Mouse (Mus musculus) cerebellum, adult 11-12 months (tissue): ENCODE results near the gene Clec2g.
"Not testable (repeated sequence)": the region's sequence is repeated elsewhere in the genome, so short reads cannot be mapped to it uniquely, and the experiment has no call there.

Source experiments
- DNase-seq: peaks from one replicate; pipeline ENCODE4 v3.0.0; 2022

Gene Clec2g

DNA sequence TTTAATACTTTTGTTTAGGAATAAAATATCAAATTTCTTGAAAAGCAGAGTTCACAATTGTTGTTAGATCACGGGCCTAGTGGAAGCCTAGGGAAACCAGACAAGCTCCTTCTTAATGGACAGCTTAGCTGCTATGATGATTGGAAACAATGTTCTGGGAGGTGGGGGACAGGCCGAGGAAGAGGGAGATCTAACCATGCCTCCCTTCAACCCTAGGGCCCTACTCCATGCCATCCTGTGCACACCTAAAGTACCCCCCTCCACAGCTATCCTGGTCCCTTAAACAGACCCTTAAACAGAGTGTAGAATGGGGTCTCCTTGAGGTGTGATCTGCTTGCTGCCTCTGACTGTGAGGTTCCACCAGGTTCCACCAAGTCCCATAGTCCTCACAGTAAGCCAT lies 38.0 kb downstream of the Clec2g start:
- no peak for DNase-seq

DNA sequence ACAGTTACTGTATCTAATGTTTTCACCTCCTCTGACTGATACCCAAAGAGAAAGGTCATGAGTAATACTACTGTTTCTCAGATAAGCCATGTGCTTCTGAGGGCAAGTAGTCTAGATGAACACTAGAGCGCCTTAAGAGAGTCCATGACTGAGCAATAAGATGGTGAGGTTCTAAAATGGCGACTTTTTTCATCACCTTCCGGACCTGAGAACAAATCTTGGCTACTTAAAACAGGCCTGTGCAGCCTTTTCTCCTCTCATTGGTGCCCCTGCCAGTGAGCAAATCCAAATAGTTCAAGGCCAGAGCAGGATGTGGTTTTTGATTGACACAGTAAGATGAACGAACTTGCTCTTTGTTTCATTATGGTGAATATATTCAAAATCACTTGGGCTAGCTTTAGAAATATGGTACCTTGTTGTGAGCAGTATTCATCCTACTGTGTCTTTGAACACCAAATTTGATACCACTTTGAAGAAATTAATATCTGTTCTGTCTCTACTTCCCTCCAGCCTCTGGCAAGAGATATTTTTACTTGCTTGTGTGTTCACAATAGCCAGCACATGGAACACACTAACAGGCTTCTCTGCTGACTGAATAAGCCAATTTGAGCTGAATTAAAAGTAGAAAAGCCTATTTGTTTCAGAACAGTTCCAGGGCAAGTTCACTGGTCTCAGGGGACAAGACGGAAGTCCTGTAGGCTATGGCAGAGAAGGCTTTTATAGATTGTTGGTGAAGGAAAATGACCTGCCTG lies 38.7 kb downstream of the Clec2g start:
- DNase-seq = no peak

DNA sequence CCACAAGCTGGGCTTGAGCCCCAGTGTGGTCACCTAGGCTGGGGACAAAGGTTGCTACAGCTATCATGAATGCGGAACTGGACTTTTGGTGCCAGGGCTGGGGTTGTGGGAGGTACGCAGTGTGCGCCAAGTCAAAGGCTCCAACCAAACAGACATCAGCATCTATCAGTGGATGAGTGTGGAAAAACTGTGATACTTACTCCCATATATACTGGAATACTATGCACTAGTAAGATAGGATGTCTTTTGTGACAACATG lies 39.2 kb downstream of the Clec2g start:
- no peak for DNase-seq

DNA sequence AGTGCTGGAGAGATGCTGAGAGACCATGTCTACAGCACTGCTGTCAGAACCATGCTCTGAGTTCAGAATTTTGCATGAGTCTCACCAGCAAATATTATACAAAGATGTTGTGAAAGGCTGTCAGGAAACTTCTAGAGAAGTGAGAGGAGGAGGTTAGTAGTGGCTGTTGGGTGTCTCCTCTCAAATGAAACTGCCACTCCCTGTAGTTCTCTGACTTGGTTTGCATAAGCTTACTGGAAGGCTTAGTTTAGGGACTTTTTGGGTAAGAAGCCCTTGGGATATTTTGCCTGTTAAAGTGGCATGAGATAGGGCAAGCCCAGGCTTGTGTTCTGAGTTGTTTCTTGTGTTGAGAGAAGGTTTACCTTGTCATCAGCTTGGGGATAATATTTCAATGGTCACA lies 40.7 kb downstream of the Clec2g start:
- DNase-seq = not testable (repeated sequence)

DNA sequence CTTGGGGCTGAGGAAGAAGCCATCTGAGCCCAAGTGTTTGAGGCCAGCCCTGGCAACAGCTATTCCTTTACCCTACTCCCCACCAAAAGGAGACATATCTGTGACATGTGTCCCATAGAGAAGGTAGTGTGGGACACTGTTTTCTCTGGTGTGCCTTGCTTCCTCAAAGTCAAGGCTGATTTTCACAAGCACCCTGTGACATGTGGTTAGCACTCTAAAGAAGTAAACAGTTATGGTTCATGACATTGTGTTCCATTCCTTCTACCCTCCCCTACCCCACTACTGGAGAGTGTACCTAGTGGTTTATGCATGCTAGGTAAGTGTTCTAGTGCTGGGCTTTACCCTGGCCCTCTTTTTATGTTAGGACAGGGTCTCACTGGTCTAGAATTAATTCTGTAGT lies 42.0 kb downstream of the Clec2g start:
- DNase-seq = no peak

DNA sequence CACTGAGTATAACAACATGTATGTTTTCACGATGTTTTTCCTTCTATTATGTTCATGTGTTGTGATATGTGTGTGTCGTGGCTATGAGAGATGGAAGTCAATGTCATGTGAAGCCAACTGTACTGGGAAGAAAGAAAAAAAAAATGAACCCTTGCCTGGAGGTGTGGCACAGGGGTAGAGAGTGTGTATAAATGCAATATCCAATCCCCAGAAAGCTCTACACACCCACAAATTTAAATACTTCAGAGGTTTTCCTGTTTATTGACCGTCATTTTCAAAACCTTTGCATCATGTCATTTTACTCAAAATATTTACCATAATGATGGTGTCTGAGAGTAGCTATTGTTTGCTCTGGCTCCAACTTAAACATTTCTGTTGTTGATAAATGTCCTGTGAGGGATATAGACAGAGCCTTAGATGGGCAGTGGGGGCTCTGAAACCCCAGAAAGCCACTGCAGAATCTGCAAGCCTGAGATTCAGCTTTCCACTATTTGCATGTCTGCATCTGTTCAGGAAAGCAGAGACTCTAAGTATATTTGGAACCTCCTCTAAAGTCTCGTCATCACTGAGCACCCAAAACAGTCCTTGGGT lies 47.9 kb downstream of the Clec2g start:
- DNase-seq = not testable (repeated sequence)

DNA sequence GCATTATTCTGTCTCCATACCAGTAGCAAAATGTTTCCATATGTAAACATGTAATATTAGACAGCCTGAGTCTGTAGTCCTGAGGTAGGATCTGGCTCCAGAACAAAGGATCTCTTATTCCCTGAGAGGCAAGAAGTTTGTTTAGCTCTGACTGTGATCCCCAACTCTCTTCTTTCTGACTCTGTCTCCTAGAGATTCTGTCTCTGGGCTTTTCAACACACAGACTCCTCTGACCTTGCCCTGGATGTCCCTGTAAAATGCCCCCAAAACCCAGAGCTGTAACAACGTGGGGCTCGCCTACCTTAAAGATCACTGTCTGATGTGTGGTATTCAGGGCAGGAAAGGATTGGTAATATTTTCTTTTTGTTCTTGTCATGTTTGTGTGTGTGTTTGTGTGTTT lies 58.2 kb downstream of the Clec2g start:
- no peak for DNase-seq

DNA sequence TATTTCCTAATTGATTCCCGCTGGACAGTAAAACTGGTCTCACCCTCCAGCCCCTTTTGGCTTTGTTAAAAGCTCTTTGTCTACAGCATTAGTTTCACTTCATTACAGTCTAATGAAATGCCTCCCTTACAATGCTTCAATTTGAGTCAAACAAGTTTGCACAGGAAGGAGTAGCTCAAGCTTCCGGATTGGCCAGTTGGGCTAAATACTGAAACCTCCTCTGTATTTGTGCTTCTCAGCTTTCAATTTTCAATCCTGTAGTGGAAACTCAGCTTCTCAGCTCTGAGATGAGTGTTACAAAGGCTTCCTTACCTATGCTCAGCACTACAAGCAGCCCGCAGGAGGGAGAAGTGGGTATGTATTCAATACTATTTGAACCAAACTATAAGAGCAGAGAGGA lies 58.6 kb downstream of the Clec2g start:
- DNase-seq = no peak

DNA sequence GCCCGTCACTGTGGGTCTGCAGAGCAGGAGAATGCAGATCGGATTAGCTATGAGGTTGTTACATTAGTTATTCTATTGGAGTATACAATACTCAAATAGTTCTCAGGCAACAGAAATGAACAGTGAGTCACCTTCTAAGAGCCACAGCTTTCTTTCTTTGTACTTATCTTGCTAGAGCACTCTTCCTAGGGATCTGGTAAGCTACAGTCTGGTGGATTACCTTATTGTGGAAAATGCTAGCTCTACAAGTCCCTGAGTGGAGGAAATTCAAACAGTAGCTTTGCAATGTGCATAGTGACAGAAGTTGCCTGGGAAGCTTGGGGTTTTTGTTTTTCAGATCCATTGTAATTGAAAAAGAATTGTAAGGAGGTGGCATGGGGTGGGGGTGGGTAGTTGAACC lies 59.0 kb downstream of the Clec2g start:
- no peak for DNase-seq

DNA sequence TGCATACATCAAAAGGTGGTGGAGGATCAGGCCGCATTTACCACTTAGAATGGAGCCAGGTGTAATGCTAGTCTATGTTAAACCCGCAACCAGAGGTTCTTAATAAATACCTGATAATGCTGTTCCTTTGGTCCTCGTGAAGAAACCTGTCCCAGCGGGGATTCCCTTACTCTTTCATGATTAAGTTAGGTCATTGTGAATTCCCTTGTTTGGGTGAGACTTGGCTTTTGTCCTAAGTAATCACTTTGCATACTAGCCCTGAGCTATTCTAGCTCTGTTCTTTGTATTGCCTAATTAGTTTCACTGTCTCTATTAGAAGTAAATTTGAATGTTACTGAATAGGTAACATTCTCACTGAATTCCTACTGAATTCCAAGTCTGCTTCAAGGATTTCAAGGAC lies 60.2 kb downstream of the Clec2g start:
- DNase-seq = no peak

DNA sequence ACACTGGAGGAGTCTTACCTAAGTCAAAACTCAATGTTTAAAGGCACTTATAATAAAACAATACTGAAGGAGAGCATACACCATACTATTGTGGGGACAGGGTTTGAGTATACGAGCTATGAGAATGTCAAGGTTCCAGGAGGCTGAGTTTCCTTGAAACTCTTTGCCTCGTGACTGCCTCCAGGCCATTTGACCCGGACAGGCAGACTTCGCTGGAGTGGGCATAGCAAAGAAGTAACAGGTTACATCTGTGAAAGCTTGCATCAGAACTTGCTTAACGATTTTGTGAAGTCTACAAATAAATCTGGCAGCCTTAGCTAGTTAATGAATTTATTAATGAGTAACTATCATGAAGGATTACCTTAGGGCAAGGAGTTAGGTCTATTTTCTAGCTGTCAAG lies 60.6 kb downstream of the Clec2g start:
- DNase-seq = no peak

DNA sequence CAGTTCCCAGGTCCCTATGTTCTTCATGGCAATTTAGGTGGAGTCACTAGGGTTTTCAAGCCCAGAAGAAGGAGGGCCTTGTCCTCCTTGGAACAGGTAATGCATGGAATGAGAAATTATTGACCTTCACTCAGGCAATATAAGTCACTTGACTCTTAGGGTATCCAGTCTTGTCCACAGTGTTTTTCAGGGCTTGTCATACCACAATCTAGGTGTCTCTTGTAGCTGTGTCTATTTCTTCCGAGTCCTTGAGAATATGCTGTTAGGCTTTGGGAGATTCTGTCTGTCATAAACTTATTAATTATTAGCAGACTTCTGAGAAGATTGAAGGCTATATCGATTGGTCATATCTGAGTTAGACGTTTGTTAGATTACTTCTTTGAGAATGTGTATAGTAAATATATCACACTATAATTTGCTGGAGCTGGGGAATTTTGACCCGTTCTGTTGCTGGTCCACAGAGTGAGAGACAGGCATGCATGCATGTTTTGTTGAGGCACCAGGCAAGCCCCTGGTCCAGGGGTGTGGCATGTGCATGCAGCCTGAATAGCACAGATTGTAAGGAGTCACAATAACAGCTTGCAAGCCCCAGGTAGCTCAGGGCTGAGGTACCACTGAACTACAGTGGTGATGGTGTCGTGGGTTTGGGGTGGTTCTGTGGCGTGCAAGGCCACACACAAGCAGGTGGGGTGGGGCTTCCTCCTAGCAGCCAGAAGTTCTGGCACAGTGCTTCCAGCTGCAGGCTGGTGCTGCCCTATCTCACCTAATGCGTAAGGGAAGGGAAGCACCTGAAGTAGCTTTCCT lies 61.3 kb downstream of the Clec2g start:
- DNase-seq = no peak

DNA sequence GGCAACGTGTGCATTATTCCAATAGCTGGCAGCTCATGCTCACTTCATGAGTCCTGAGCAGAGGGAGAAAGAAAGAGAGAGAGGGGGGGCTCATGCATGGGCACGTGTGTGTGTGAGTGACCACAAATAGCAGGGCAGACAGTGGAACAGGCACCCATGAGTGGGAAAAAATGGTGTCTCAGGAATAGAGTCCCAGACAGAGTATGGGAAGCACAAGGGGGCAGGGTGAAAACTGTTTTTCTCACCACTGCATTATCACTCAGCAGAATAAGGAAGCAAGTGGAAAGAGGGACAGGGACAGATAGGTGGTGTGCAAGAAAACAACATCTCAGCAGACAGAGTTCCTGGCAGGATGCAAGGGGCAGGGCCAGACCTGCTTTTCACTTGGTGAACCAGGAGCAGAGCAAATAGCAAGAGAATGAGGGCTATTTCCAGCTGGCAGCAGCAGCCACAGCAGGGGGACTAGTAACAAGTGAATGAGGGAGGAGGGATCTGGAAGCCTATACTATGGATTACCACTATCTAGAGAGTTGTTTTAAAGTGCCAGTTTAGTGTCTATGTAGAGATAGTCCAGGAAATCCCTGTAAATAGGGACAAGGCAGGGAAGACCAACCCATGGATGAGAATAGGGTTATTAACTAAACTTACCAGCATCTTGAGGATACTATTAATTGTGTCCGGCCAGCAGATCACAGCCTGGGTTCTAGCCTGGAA lies 62.0 kb downstream of the Clec2g start:
- no peak for DNase-seq

DNA sequence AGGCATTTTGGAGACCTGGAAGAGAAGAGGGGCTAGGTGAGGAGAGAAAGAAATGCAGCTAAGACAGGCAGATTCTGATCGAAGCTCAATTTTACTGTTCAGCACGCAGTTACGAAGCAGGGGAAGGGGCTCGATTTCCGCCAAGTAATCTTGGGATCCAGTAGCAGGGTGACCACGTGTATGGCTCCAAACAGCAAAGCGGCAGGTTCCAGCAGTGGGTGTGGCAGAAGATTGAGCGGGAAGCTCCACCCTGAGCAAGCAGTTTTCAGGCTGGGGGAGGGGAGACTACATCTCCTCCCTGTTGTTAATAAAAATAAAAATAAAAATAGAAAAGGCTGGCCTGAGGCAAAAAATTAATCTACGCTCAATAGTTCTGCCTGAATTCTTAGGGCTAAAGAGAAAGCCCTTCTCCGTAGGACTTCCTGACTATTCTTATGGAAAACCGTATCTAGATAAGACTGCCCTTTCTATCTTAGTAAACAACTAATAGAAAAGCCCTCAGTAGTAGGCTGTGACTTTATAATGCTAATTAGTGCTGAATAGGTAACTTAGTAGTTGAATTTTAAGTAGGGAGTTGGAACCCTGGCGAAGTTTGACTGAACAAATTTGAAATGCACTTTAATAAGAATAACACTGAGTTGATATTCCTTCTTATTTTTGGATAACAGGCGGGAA lies 62.7 kb downstream of the Clec2g start:
- no peak for DNase-seq

DNA sequence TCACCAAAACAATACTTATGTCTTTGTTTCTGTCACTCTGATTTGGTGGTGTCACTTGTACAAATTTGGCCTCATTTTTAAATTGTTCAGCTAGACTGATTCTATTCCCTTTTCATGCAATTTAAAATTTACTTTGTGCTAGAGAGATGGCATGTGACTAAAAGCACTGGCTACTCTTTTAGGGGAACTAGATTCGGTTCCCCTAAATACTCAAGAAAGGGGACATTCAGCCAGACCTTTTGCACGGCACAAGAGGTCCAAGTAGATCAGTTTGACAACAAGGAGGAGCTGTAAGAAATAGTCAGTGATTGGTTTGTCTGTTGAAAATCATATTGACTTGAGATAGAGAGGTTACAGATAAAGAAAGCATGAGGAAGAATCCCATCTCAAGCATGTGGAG lies 67.2 kb downstream of the Clec2g start:
- no peak for DNase-seq

DNA sequence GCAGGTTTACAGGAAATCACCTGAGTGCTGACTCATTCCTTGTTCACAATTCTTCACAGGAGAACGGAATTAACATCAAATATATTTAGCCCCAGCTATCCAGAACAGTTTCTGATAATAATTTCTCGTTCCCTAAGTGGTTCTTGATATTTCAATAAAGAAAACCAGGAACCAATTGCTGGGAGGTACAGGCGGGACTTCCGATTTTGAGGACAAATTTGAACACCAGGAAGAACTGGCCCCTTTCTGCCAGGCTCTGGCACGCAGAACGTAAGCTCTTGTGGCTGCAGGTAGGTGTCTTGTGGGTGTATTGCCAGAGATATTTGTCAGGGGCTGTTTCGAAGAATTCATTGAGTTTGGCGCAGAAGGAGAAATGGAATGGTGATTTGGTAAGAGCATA lies 74.4 kb downstream of the Clec2g start:
- DNase-seq = no peak

DNA sequence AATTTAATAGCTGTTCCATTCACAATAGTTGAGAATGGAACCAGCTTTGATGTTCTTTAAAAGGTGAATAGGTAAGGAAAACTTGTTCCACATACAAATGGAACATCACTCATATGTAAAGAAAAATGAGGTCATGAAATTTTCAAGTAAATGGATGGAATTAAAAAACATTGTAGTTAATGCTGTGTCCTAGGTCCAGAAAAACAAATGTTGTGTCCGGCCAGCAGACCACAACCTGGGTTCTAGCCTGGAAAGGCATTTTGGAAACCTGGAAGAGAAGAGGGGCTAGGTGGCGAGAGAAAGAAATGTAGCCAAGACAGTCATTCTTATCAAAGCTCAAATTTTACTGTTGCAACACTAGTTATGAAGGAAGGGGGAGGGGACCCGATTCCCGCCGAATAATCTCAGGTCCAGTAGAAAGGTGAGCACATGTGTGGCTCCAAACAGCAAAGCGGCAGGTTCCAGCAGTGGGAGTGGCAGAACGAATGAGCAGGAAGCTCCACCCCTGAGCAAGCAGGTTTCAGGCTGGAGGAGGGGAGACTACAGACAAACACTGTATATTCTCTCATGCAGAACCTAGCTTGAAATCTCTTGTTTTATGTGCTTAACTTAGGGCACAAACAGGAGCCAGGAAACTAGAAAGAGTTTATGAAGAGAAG lies 75.8 kb downstream of the Clec2g start:
- DNase-seq = not testable (repeated sequence)

DNA sequence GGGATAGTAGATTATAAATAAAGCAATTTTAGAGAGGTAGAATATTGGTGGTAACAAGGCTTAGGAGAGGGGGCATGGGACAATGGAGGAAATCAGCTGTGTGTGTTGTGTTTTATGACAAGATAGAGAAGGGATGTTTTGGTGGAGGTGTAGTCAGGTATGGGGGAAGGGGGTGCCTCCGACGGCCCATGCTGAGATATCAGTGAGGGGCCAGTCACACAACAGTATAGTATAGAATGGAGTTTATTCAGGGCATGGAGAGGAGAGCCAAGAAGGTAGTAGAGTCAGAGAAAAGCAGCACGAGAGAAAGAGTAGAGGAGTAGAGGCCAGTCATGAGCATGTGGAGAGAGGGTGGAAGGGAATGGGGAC lies 76.3 kb downstream of the Clec2g start:
- DNase-seq = no peak

DNA sequence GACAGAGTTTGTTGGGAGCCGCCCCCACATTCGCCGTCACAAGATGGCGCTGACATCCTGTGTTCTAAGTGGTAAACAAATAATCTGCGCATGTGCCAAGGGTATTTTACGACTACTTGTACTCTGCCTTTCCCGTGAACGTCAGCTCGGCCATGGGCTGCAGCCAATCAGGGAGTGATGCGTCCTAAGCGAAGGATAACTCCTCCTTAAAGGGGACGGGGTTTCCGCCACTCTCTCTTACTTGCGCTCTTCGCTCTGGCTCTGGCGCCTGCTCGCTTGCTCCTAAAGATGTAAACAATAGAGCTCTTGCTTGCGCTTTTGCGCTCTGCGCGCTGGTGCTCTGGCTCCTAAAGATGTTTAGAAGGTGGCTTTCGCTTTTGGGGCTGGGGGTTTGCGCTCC lies 77.8 kb downstream of the Clec2g start:
- not testable (repeated sequence) for DNase-seq

DNA sequence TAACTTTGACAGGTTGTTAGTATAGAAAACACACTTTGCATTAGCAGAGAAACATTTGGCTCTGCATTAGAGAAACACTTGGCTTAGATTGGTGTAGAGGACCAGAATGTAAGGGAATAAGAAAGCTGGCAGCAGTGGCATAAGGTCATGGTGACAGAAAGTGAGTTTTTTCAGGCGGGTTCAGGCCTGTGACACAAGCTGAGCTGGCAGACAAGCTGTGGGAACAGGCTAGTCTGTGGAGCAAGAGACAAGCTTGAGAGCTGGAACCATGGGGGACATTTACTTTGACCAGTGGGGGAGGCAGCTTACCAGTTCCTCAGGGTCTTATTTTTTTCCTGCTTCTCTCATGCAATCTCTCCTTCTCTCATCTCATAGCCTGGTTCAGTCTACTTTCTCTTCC lies 78.8 kb downstream of the Clec2g start:
- no peak for DNase-seq

DNA sequence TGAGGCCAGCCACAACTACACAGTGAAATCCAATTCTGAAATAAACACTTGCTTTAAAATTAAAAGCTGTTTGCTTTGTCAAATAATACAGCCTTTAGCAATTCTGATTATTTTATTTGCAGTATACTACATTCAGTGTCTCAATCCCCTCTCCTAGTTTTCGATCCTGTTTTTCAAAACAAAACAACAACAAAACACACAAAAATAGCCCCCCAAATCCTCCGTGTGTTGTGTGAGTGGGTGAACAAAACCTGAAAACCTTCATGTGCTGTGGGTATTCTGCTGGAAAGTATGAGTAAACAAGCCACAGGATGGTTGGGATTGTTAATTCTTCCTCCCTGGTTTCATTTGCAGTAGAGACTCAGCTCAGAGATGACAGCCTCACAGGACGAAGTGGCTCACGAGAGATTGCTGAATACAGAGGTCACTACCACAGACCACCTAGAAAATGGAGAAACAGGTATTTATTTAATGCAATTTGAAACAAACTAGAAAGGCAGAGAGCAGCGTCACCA lies 79.6 kb downstream of the Clec2g start:
- DNase-seq = no peak

DNA sequence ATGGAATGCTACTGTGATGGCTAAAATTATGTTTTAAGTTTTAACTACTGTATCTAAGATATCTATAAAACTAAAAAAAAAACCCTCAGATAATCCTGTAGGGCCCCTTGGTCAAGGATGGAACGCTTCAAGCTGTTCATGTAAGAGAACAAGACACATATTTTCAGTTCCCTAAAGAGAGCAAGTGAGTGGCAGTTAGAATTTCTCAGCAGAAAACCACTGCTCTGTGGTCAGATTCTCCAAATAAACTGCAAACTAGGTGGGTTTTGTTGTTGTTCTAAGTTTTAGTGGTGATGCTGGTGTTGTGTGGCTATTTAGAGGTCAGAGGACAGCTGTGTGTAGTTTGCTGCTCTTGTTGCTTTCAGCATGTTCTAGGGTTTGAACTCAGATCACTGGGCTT lies 80.2 kb downstream of the Clec2g start:
- no peak for DNase-seq
